Mouse (Mus musculus) G1E (cell line): Measurements from ENCODE around the gene Aloxe3.

Source experiments
- CTCF ChIP-seq: IDR thresholded peaks from 2 replicates; pipeline ENCODE4 v1.5.1; 2012; ENCODE audit warnings: low read depth, low read length, inconsistent platforms, mixed read lengths
- GATA1 ChIP-seq: IDR thresholded peaks from 2 replicates; pipeline ENCODE4 v1.6.1; 2012; ENCODE audit warnings: borderline replicate concordance, low read length, inconsistent platforms, mixed read lengths
- POLR2AphosphoS5 ChIP-seq: IDR thresholded peaks from 2 replicates; pipeline ENCODE4 v1.6.1; 2012; ENCODE audit warnings: low read depth, low read length, inconsistent platforms; ENCODE audit not compliant: insufficient replicate concordance
- TAL1 ChIP-seq: conservative IDR thresholded peaks from 2 replicates; pipeline ENCODE4 v1.6.1; 2012; ENCODE audit warnings: low read depth, low read length, inconsistent platforms, mixed read lengths

DNA sequence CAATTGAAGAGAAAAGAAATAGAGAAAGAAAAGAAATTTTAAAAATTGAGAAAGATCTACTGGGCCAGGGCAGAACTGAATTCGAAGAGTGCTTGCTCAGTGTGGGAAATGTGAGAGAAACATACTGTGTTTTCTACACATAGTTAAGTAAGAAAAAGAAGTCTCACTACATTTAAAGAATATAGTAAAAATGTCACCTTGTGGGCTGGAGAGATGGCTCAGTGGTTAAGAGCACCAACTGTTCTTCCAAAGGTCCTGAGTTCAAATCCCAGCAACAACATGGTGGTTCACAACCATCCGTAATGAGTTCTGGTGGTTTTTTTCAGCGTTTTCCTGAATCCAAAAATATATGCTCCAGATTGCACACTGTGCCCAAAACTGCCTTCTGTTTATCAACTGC, 52.8 kb downstream of the Aloxe3 start:
- no peak for TF ChIP-seq CTCF
- TF ChIP-seq POLR2AphosphoS5: no peak
- TF ChIP-seq TAL1: no peak
- TF ChIP-seq GATA1: no peak
